ENCODE assay signal across 22 mouse cellular contexts in the genomic region with DNA sequence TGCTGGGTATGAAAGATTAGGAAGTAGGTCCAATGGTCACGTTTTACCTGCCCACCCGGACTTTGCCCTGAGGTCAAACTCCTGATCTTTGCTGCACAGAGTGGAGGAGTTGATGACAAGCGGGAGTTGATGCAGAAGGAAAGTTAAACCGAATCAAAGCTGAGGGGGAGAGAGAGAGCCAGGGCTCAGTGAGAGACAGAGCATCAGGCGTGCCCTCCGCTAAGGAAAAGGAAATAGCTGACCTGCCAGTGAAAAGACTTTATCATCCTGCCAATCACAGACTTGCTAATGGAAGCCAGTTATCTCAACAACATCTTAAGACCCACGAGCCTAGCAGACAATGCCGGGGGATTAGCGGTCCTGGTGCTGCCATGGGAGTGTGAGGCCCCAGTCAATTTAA. TPM values are rescaled to one million over a fixed set of nuclear protein-coding genes. Genes with fewer than 3 reads are reported as not detected.
DNase-seq lines count a peak whose midpoint lies in the region; ATAC-seq and TF ChIP-seq lines count a peak whose summit lies in the region.
"Had no signal": no experiment of that assay in that cellular context is flagged by ENCODE, and none has a peak within 500 bp of the region (broad histone marks: within the 10 kb centered on the region; RNA-seq: fewer than 3 reads in every experiment).

No protein-coding gene starts in this region.

- no peak for TF ChIP-seq CTCF in forebrain, postnatal 0 days (IDR thresholded peaks at IDR 0.05; ENCODE audit: low read depth)
- no peak for TF ChIP-seq CTCF in liver, adult 2 months (IDR thresholded peaks at IDR 0.05; ENCODE audit: low read depth, low read length)
- no peak for TF ChIP-seq CTCF in lung, adult 2 months (IDR thresholded peaks at IDR 0.05; ENCODE audit: insufficient read depth, low read length)

- no peak for DNase-seq in forebrain, postnatal 0 days
- DNase-seq in liver, adult 2 months (ENCODE audit: extremely low read depth, low read depth, low spot score), result peak; percentile 53
- peak; percentile 69 to 80 for DNase-seq in kidney, adult 8-10 months
- peak; percentile 26 for DNase-seq in midbrain, embryonic 14.5 days
- DNase-seq in lung, adult 2 months, result no peak
- no peak for DNase-seq in left cerebral cortex, adult 9 months (ENCODE audit: low spot score in 2 of 2)
- DNase-seq: adrenal gland, postnatal 25 days; cerebellum, adult 9-10 months; layer of hippocampus, postnatal 36 days; lung, postnatal 10 days; thymus, adult 2 months had no signal

- WGBS in forebrain, embryonic 12.5 days, result 2% methylated on average over 9 of the region's 9 CpGs
- WGBS in forebrain, postnatal 0 days, result 21% methylated on average over 9 of the region's 9 CpGs
- 49% methylated on average over 9 of the region's 9 CpGs for WGBS in liver, adult 2 months
- WGBS in liver, embryonic 12.5 days (ENCODE audit: insufficient replicate concordance), result 47% methylated on average over 9 of the region's 9 CpGs
- 3% methylated on average over 9 of the region's 9 CpGs for WGBS in midbrain, embryonic 14.5 days
- WGBS in lung, adult 2 months, result 36% methylated on average over 9 of the region's 9 CpGs

- peaks cover 22% of the 10 kb centered on the region for H3K4me1 ChIP-seq in forebrain, embryonic 12.5 days
- no peaks in the 10 kb centered on the region for H3K4me1 ChIP-seq in forebrain, postnatal 0 days (ENCODE audit: insufficient read depth)
- H3K4me1 ChIP-seq in liver, adult 2 months (ENCODE audit: control insufficient read depth, insufficient read depth, low read length), result peaks cover 6% of the 10 kb centered on the region; the same call in 1 of the 2 replicates
- H3K4me1 ChIP-seq in liver, embryonic 12.5 days, result peaks cover 21% of the 10 kb centered on the region
- H3K4me1 ChIP-seq in midbrain, embryonic 14.5 days (ENCODE audit: control insufficient read depth, insufficient read depth, low read length), result peaks cover 5% of the 10 kb centered on the region; the same call in 1 of the 2 replicates
- peaks cover 3% of the 10 kb centered on the region; the same call in 1 of the 2 replicates for H3K4me1 ChIP-seq in lung, adult 2 months (ENCODE audit: control insufficient read depth, insufficient read depth, low read length)
- H3K4me1 ChIP-seq: hindbrain, embryonic 13.5 days had no signal

- no peak overlapping the region for H3K4me3 ChIP-seq in forebrain, embryonic 12.5 days (replicated peaks)
- no peak overlapping the region for H3K4me3 ChIP-seq in forebrain, postnatal 0 days (ENCODE audit: low read depth, low read length)
- H3K4me3 ChIP-seq in liver, adult 2 months (ENCODE audit: insufficient read depth, low read depth, low read length), result no peak overlapping the region
- H3K4me3 ChIP-seq in liver, embryonic 12.5 days, result no peak overlapping the region
- H3K4me3 ChIP-seq in midbrain, embryonic 14.5 days (replicated peaks; ENCODE audit: low read depth, low read length), result no peak overlapping the region
- no peak overlapping the region for H3K4me3 ChIP-seq in lung, adult 2 months (replicated peaks; ENCODE audit: extremely low read depth, low read depth, low read length)
- H3K4me3 ChIP-seq: embryonic facial prominence, embryonic 12.5 days; hindbrain, embryonic 13.5 days; limb, embryonic 10.5 days had no signal

- H3K36me3 ChIP-seq in forebrain, embryonic 12.5 days (replicated peaks), result no peaks in the 10 kb centered on the region
- no peaks in the 10 kb centered on the region for H3K36me3 ChIP-seq in forebrain, postnatal 0 days (ENCODE audit: insufficient read depth)
- peaks cover 16% of the 10 kb centered on the region for H3K36me3 ChIP-seq in liver, adult 2 months (ENCODE audit: control insufficient read depth, insufficient read depth, low read length)
- H3K36me3 ChIP-seq in liver, embryonic 12.5 days, result peaks cover 26% of the 10 kb centered on the region; the same call in 1 of the 2 replicates
- H3K36me3 ChIP-seq in midbrain, embryonic 14.5 days (ENCODE audit: control insufficient read depth, insufficient read depth, low read length), result no peaks in the 10 kb centered on the region
- H3K36me3 ChIP-seq: embryonic facial prominence, embryonic 12.5 days; hindbrain, embryonic 13.5 days; limb, embryonic 10.5 days had no signal

- TF ChIP-seq POLR2A in liver, adult 2 months (IDR thresholded peaks at IDR 0.05; ENCODE audit: extremely low read depth, insufficient read depth, low read length), result no peak
- no peak for TF ChIP-seq POLR2A in lung, adult 2 months (IDR thresholded peaks at IDR 0.05; ENCODE audit: borderline replicate concordance, extremely low read depth, low read depth, low read length)

- no peak overlapping the region for H3K9ac ChIP-seq in forebrain, embryonic 12.5 days
- no peak overlapping the region for H3K9ac ChIP-seq in forebrain, postnatal 0 days
- H3K9ac ChIP-seq in liver, adult 2 months (ENCODE audit: low read depth, low read length), result no peak overlapping the region
- H3K9ac ChIP-seq in liver, embryonic 12.5 days, result no peak overlapping the region
- no peak overlapping the region for H3K9ac ChIP-seq in midbrain, embryonic 14.5 days (replicated peaks; ENCODE audit: low read length)
- H3K9ac ChIP-seq: embryonic facial prominence, embryonic 12.5 days; hindbrain, embryonic 13.5 days; liver, embryonic 14.5 days had no signal

- H3K27me3 ChIP-seq in forebrain, embryonic 12.5 days, result peaks cover 17% of the 10 kb centered on the region
- H3K27me3 ChIP-seq in forebrain, postnatal 0 days (ENCODE audit: insufficient read depth, low read length), result no peaks in the 10 kb centered on the region
- no peaks in the 10 kb centered on the region for H3K27me3 ChIP-seq in liver, adult 2 months (ENCODE audit: control insufficient read depth, insufficient read depth, low read length)
- H3K27me3 ChIP-seq in liver, embryonic 12.5 days (replicated peaks), result no peaks in the 10 kb centered on the region
- no peaks in the 10 kb centered on the region for H3K27me3 ChIP-seq in midbrain, embryonic 14.5 days (ENCODE audit: control insufficient read depth, insufficient read depth, low read length)
- H3K27me3 ChIP-seq: CH12.LX; embryonic facial prominence, embryonic 12.5 days had no signal

- 0 out of 2 replicates have a peak, but pooled peaks have one; percentile 44 for ATAC-seq in forebrain, embryonic 12.5 days (ENCODE audit: low FRiP score)
- ATAC-seq in forebrain, postnatal 0 days, result no peak
- no peak for ATAC-seq in liver, embryonic 12.5 days
- no peak for ATAC-seq in midbrain, embryonic 14.5 days (ENCODE audit: low FRiP score, low TSS enrichment)

- H3K27ac ChIP-seq in forebrain, embryonic 12.5 days, result no peak overlapping the region
- no peak overlapping the region for H3K27ac ChIP-seq in forebrain, postnatal 0 days (ENCODE audit: low read depth, low read length)
- H3K27ac ChIP-seq in liver, adult 2 months (replicated peaks; ENCODE audit: insufficient read depth, low read depth, low read length), result no peak overlapping the region
- no peak overlapping the region for H3K27ac ChIP-seq in liver, embryonic 12.5 days
- H3K27ac ChIP-seq in midbrain, embryonic 14.5 days (replicated peaks; ENCODE audit: low read depth, low read length), result no peak overlapping the region
- H3K27ac ChIP-seq: embryonic facial prominence, embryonic 12.5 days; hindbrain, embryonic 13.5 days; limb, embryonic 10.5 days; liver, embryonic 14.5 days had no signal

- H3K79me2 ChIP-seq in liver, adult 2 months (ENCODE audit: control insufficient read depth, insufficient read depth, low read length), result no peaks in the 10 kb centered on the region; the same call in 1 of the 2 replicates

- H3K4me2 ChIP-seq in forebrain, embryonic 12.5 days, result no peak overlapping the region
- H3K4me2 ChIP-seq in forebrain, postnatal 0 days (ENCODE audit: low read depth), result no peak overlapping the region
- H3K4me2 ChIP-seq in liver, embryonic 12.5 days, result no peak overlapping the region
- no peak overlapping the region for H3K4me2 ChIP-seq in midbrain, embryonic 14.5 days (ENCODE audit: low read length)
- H3K4me2 ChIP-seq: embryonic facial prominence, embryonic 12.5 days; hindbrain, embryonic 13.5 days had no signal

- no peaks in the 10 kb centered on the region for H3K9me3 ChIP-seq in forebrain, embryonic 12.5 days
- no peaks in the 10 kb centered on the region for H3K9me3 ChIP-seq in forebrain, postnatal 0 days (ENCODE audit: low read length)
- no peaks in the 10 kb centered on the region for H3K9me3 ChIP-seq in liver, embryonic 12.5 days (replicated peaks)
- no peaks in the 10 kb centered on the region for H3K9me3 ChIP-seq in midbrain, embryonic 14.5 days (ENCODE audit: control insufficient read depth, low read length)
- H3K9me3 ChIP-seq: embryonic facial prominence, embryonic 12.5 days; hindbrain, embryonic 13.5 days; limb, embryonic 10.5 days had no signal

RNA-seq across cellular contexts. Expression of a gene that starts 28.9 kb away (rescaled TPM):
- not detected in 2 replicates for polyA plus RNA-seq in forebrain, embryonic 12.5 days (2016; fragmentation: Nextera tagmentation; extraction: Ambion mirVana)
- not detected in 2 replicates for total RNA-seq in forebrain, postnatal 0 days (2014; rRNA removed)
- polyA plus RNA-seq in forebrain, postnatal 0 days (2015; fragmentation: Nextera tagmentation; extraction: Ambion mirVana), result not detected in 2 replicates
- total RNA-seq in liver, adult 2 months (2014; rRNA removed), result 0.09 TPM in 1 of 2 replicates, not detected in the other
- 0.05 and 0.06 TPM in 2 replicates for polyA plus RNA-seq in liver, adult 2 months (2012; rRNA removed)
- not detected in 2 replicates for polyA plus RNA-seq in liver, embryonic 12.5 days (2016; fragmentation: Nextera tagmentation; extraction: Ambion mirVana)
- not detected in 2 replicates for polyA plus RNA-seq in midbrain, embryonic 14.5 days (2014; fragmentation: Nextera tagmentation; extraction: Ambion mirVana)
- polyA plus RNA-seq in lung, adult 2 months (2012; rRNA removed), result 0.14 and 0.18 TPM in 2 replicates
- total RNA-seq: adrenal gland, postnatal 25 days; CH12.LX; megakaryocyte-erythroid progenitor cell, adult 5-6 weeks had no signal
- polyA plus RNA-seq: heart, embryonic 14.5 days; hindbrain, embryonic 13.5 days; limb, embryonic 10.5 days; neural tube, embryonic 11.5 days; stomach, embryonic 14.5 days had no signal

RNA-seq across cellular contexts. Expression of a gene that starts 41.2 kb away (rescaled TPM):
- polyA plus RNA-seq in forebrain, embryonic 12.5 days (2016; fragmentation: Nextera tagmentation; extraction: Ambion mirVana), result 0.50 and 0.65 TPM in 2 replicates
- total RNA-seq in forebrain, postnatal 0 days (2014; rRNA removed), result not detected in 2 replicates
- 0.13 and 0.42 TPM in 2 replicates for polyA plus RNA-seq in forebrain, postnatal 0 days (2015; fragmentation: Nextera tagmentation; extraction: Ambion mirVana)
- total RNA-seq in liver, adult 2 months (2014; rRNA removed), result 35.5 and 37.2 TPM in 2 replicates
- 8.8 and 229 TPM in 2 replicates for polyA plus RNA-seq in liver, adult 2 months (2012; rRNA removed)
- polyA plus RNA-seq in liver, embryonic 12.5 days (2016; fragmentation: Nextera tagmentation; extraction: Ambion mirVana), result 0.14 TPM in 1 of 2 replicates, not detected in the other
- not detected in 2 replicates for polyA plus RNA-seq in midbrain, embryonic 14.5 days (2014; fragmentation: Nextera tagmentation; extraction: Ambion mirVana)
- polyA plus RNA-seq in lung, adult 2 months (2012; rRNA removed), result 0.06 and 0.23 TPM in 2 replicates
- total RNA-seq: adrenal gland, postnatal 25 days; megakaryocyte-erythroid progenitor cell, adult 5-6 weeks had no signal

Comparison
In these comparisons a context has a peak if more than half of its experiments do, and no peak if none do; other contexts are left out.
1. DNase-seq: peak in liver, adult 2 months (single experiment), kidney, adult 8-10 months (2 of 2) and midbrain, embryonic 14.5 days (single experiment); none in forebrain, postnatal 0 days (single experiment), lung, adult 2 months (single experiment) and left cerebral cortex, adult 9 months (0 of 2).